Mouse (Mus musculus) testis, adult 2 months (tissue): ENCODE data around the gene Gnao1. TPM values are rescaled to one million over a fixed set of nuclear protein-coding genes. Genes with fewer than 3 reads are reported as not detected.

Experiments
- H3K27ac ChIP-seq: fragments of 200-500 bp; 2 replicates; pipeline ENCODE4 v1.5.1; 2012; ENCODE audit warnings: low read depth, low read length; ENCODE audit not compliant: control insufficient read depth, insufficient read depth
- H3K27me3 ChIP-seq: fragments of 200-500 bp; 2 replicates; pipeline ENCODE4 v1.6.1; 2012; ENCODE audit warnings: mild to moderate bottlenecking, low read length, moderate library complexity; ENCODE audit not compliant: control insufficient read depth, insufficient read depth
- H3K36me3 ChIP-seq: fragments of 200-500 bp; 2 replicates; pipeline ENCODE4 v1.6.1; 2012; ENCODE audit warnings: mild to moderate bottlenecking, low read length; ENCODE audit not compliant: control insufficient read depth, insufficient read depth
- H3K4me1 ChIP-seq: fragments of 200-500 bp; 2 replicates; pipeline ENCODE4 v1.6.1; 2012; ENCODE audit warnings: low read length; ENCODE audit not compliant: control insufficient read depth, insufficient read depth
- H3K4me3 ChIP-seq: fragments of 200-500 bp; 2 replicates; pipeline ENCODE4 v1.5.1; 2012; ENCODE audit warnings: low read depth, mild to moderate bottlenecking, low read length, moderate library complexity, mixed read lengths; ENCODE audit not compliant: control insufficient read depth
- CTCF ChIP-seq: fragments of 200-500 bp; IDR thresholded peaks from 2 replicates; pipeline ENCODE4 v1.5.1; 2012; ENCODE audit warnings: low read depth, mild to moderate bottlenecking, inconsistent platforms, low read length, moderate library complexity; ENCODE audit not compliant: control insufficient read depth, insufficient read depth, insufficient replicate concordance
- POLR2A ChIP-seq: fragments of 200-500 bp; IDR thresholded peaks from 2 replicates; pipeline ENCODE4 v1.6.1; 2012; ENCODE audit warnings: low read depth, mild to moderate bottlenecking, inconsistent platforms, low read length, moderate library complexity; ENCODE audit not compliant: control insufficient read depth
- polyA plus RNA-seq: library from polyadenylated mRNA; depleted of rRNA; stranded (reverse); fragments of >200 nt; gene quantifications from 2 replicates; pipeline ENCODE4 v1.2.3, GENCODE M21; 2012

Gnao1 gene
- polyA plus RNA-seq, 1 experiment = 27.0 TPM

GRCm38 (mm10) chr8:93860020-93860419 is 50.3 kb downstream of the Gnao1 start:
- Histone ChIP-seq H3K36me3 (no peaks in the 10 kb centered on the region), H3K4me3 (no peak overlapping the region), H3K27ac (no peak overlapping the region), H3K4me1 (no peaks in the 10 kb centered on the region), H3K27me3 (no peaks in the 10 kb centered on the region)
- TF ChIP-seq CTCF (no peak), POLR2A (no peak)

- no peaks in the 10 kb centered on the region; the same call in 1 of the 2 replicates for H3K4me1 ChIP-seq
These were observed 54.3 kb downstream of the Gnao1 start for GRCm38 (mm10) chr8:93864064-93864463.

GRCm38 (mm10) chr8:93866271-93866670 is 56.5 kb downstream of the Gnao1 start:
- no peak overlapping the region for H3K4me3 ChIP-seq
- H3K4me1 ChIP-seq = no peaks in the 10 kb centered on the region; the same call in none of the 2 replicates
- no peaks in the 10 kb centered on the region for H3K27me3 ChIP-seq
- no peak overlapping the region for H3K27ac ChIP-seq
- H3K36me3 ChIP-seq = no peaks in the 10 kb centered on the region
- TF ChIP-seq CTCF (no peak), POLR2A (no peak)

More at GRCm38 (mm10) chr8:93864064-93864463, 54.3 kb downstream of the Gnao1 start:
- no peaks in the 10 kb centered on the region for H3K36me3 ChIP-seq
- TF ChIP-seq CTCF = no peak
- TF ChIP-seq POLR2A = no peak
- H3K27ac ChIP-seq = no peak overlapping the region
- H3K4me3 ChIP-seq = no peak overlapping the region
- H3K27me3 ChIP-seq = no peaks in the 10 kb centered on the region

GRCm38 (mm10) chr8:93868486-93869221 is 58.9 kb downstream of the Gnao1 start:
- no peaks in the 10 kb centered on the region for H3K36me3 ChIP-seq
- no peaks in the 10 kb centered on the region for H3K27me3 ChIP-seq
- H3K27ac ChIP-seq = no peak overlapping the region
- H3K4me3 ChIP-seq = no peak overlapping the region
- TF ChIP-seq POLR2A (no peak), CTCF (no peak)
- no peaks in the 10 kb centered on the region; the same call in none of the 2 replicates for H3K4me1 ChIP-seq

- H3K27me3 ChIP-seq = no peaks in the 10 kb centered on the region
- no peak overlapping the region for H3K4me3 ChIP-seq
- H3K4me1 ChIP-seq = no peaks in the 10 kb centered on the region; the same call in none of the 2 replicates
- H3K27ac ChIP-seq = no peak overlapping the region
- no peaks in the 10 kb centered on the region for H3K36me3 ChIP-seq
- no peak for TF ChIP-seq POLR2A
- no peak for TF ChIP-seq CTCF
These were observed 61.5 kb downstream of the Gnao1 start for GRCm38 (mm10) chr8:93871275-93871674.

- H3K4me3 ChIP-seq = no peak overlapping the region
- H3K27ac ChIP-seq = no peak overlapping the region
- H3K27me3 ChIP-seq = no peaks in the 10 kb centered on the region
- TF ChIP-seq CTCF (no peak), POLR2A (no peak)
- H3K36me3 ChIP-seq = no peaks in the 10 kb centered on the region
- no peaks in the 10 kb centered on the region for H3K4me1 ChIP-seq
These were observed 68.6 kb downstream of the Gnao1 start for GRCm38 (mm10) chr8:93878396-93878795.

- Histone ChIP-seq H3K36me3 (no peaks in the 10 kb centered on the region), H3K4me3 (no peak overlapping the region), H3K27ac (no peak overlapping the region), H3K27me3 (no peaks in the 10 kb centered on the region), H3K4me1 (no peaks in the 10 kb centered on the region)
- TF ChIP-seq POLR2A = no peak
- no peak for TF ChIP-seq CTCF
These were observed 70.2 kb downstream of the Gnao1 start for GRCm38 (mm10) chr8:93879966-93880365.
